Mouse (Mus musculus) activated CD4-positive, CD25-positive, alpha-beta regulatory T cell, adult 9 weeks (primary cell): ENCODE results near the gene Kremen1. TPM values are rescaled to one million over a fixed set of nuclear protein-coding genes. Genes with fewer than 3 reads are reported as not detected.

Experiments used
- polyA plus RNA-seq: library from polyadenylated mRNA; unstranded; fragments of 100-300 nt; shearing (Covaris generic); gene quantifications from one replicate; pipeline ENCODE4 v1.2.1, GENCODE M21; 2017

Gene Kremen1
- 2.8 TPM for polyA plus RNA-seq

DNA sequence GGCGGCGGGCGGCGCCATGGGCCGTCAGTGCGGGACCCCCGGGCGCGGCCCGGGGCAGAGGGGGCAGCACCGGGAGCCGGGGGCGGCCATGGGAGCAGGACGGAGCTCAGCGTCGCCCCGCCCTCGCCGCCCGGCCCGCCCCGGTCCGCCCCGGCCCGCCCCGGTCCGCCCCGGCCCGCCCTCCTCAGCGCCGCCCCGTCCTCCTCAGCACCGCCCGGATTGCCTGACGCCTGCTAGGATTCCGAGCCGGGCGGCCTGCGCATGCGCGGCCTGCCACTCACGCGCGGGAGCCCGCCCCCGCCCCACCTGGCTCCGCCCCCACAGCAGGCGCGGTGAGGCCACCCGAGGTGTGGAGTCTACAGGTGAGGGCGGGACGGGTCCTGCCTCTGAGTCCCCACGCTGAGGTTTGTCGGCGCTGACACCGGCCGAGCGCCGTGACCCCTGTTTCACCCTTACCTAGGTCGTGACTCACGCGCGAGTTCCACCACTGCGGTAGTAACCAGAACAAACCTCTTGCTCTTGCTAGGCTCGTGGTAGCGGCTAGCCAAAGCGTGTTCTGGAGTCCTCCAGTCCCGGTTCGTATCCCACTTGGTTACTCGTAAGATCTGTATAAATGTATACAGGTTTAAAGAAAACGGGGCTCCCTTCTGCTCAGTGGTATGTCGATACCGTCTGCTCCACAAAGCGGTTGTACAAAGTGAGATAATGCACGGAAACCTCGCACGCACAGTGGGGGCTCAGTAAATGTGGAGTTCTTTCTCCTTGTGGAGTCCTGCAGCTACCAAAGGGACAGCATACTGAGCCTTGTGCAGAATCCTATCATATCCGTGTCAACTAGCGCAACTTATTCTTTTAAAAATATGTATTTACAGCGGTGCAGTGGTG is at the start of gene Kremen1:
Gene Kremen1, minus strand, starts transcription at position 51 of the 885 bp plus-strand sequence.

DNA sequence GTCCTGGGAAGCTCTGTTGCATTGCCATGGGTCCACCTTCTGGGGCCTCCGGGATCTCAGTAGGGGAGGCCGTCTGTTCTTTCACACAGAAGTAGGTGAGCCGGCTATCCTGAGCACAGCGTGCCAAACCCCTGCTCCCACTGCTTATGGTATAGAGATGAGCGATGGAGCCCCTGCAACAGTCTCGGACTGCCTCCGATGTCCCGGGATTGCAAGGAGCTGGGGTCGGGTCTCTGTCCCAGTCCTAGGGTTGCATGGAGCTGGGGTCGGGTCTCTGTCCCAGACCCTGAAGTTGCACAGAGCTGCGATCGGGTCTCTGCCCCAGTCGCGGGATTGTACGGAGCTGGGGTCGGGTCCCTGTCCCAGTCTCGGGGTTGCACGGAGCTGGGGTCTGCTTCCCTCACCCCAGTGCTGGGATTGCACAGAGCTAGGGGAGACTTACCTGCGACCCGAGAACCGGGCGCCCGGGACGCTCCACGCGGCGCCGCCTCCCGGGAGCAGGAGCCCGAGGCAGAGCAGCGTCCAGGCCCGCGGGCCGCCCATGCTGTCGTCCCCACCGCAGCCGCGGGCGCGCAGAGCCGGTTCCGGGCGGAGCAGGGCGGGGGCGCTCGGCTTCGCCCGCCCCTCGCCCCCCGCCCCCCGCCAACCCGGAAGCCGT is 109.5 kb downstream of the Kremen1 start, which contains the start of gene Emid1:
Gene Emid1, minus strand, starts transcription at position 578 of the 658 bp plus-strand sequence.

Other genes starting within 250 kb of the Kremen1 start
- not detected for gene Rasl10a, start 203.4 kb downstream of the Kremen1 start, polyA plus RNA-seq
- gene Gas2l1, start 196.2 kb downstream of the Kremen1 start, polyA plus RNA-seq, result 1.8 TPM
- 6.9 TPM for gene Rhbdd3, start 162.6 kb downstream of the Kremen1 start, polyA plus RNA-seq
- 768 TPM for gene Ewsr1, start 162.3 kb downstream of the Kremen1 start, polyA plus RNA-seq
- gene Emid1, start 109.3 kb downstream of the Kremen1 start, polyA plus RNA-seq, result 1.3 TPM
- 2.9 TPM for gene Znrf3, start 183.3 kb upstream of the Kremen1 start, polyA plus RNA-seq